Mouse (Mus musculus) kidney, postnatal 0 days (tissue): ENCODE data around the gene Uts2r. TPM values are rescaled to one million over a fixed set of nuclear protein-coding genes. Genes with fewer than 3 reads are reported as not detected.

ENCODE experiments used
- ATAC-seq: fragments of 200-750 bp; cut with Nextera tagmentation; replicated peaks from 2 replicates; pipeline ENCODE4 v1.8.0; 2017; ENCODE audit warnings: low read depth, moderate number of reproducible peaks, moderate TSS enrichment, moderate library complexity; ENCODE audit not compliant: low FRiP score
- DNase-seq: peaks from one replicate; pipeline ENCODE4 v3.0.0-alpha.2; 2016; ENCODE audit warnings: low spot score
- H3K27ac ChIP-seq: fragments of 300-500 bp; sonication (generic); 2 replicates; pipeline ENCODE4 v1.5.1; 2014; ENCODE audit warnings: mild to moderate bottlenecking
- H3K27me3 ChIP-seq: fragments of 300-500 bp; sonication (generic); 2 replicates; pipeline ENCODE4 v1.6.1; 2014; ENCODE audit warnings: low read length, mixed read lengths; ENCODE audit not compliant: insufficient read depth
- H3K36me3 ChIP-seq: fragments of 300-500 bp; sonication (generic); 2 replicates; pipeline ENCODE4 v1.6.1; 2014; ENCODE audit warnings: low read length, mixed read lengths; ENCODE audit not compliant: insufficient read depth
- H3K4me1 ChIP-seq: fragments of 300-500 bp; sonication (generic); replicated peaks from 2 replicates; pipeline ENCODE4 v1.6.1; 2014; ENCODE audit warnings: antibody characterized with exemption, low read length, mixed read lengths; ENCODE audit not compliant: insufficient read depth
- H3K4me2 ChIP-seq: fragments of 300-500 bp; sonication (generic); 2 replicates; pipeline ENCODE4 v1.6.1; 2014; ENCODE audit warnings: mild to moderate bottlenecking, low read length, moderate library complexity, mixed read lengths
- H3K4me3 ChIP-seq: fragments of 300-500 bp; sonication (generic); replicated peaks from 2 replicates; pipeline ENCODE4 v1.5.1; 2014; ENCODE audit warnings: low read depth, low read length
- H3K9ac ChIP-seq: fragments of 300-500 bp; sonication (generic); 2 replicates; pipeline ENCODE4 v1.6.1; 2014; ENCODE audit warnings: low read depth, low read length
- H3K9me3 ChIP-seq: fragments of 300-500 bp; sonication (generic); replicated peaks from 2 replicates; pipeline ENCODE4 v1.6.1; 2016; ENCODE audit warnings: low read length, inconsistent platforms, mixed read lengths
- CTCF ChIP-seq: IDR thresholded peaks from 2 replicates; pipeline ENCODE4 v1.5.1; 2016; ENCODE audit warnings: antibody characterized with exemption, low read depth, mild to moderate bottlenecking, moderate library complexity
- WGBS: fragments of 180-500 bp; shearing (Covaris S2); extraction: QIAGEN DNeasy Blood & Tissue Kit; methylation state at CpG from one replicate; pipeline ENCODE4 v1.1.7; 2014; 5-methylcytosine and 5-hydroxymethylcytosine counted together
- polyA plus RNA-seq: library from polyadenylated mRNA; unstranded; fragments of >200 nt; fragmentation: Nextera tagmentation; extraction: Ambion mirVana; gene quantifications from 2 replicates; pipeline ENCODE4 v1.2.1, GENCODE M21; 2015

Gene Uts2r
- not detected in 2 replicates for polyA plus RNA-seq

DNA sequence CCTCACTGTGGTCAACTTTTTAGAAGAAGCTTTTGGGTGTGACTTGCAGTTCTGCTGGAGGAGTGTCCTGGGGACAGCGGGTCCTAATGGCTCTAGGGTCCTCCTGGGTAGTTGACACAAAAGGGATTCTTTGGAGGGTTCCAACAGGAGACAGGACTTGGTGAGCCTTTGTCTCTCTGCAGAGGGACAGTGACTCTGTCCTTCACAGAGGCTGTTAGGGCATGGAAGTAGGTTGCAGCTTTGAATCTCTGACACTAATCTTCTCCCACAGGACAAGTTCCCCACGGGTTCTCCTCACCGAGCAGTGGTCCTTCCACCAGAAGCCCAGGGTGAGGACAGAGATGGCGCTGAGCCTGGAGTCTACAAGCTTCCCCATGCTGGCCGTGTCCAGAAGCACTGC lies at the start of gene Uts2r:
Gene Uts2r, plus strand, starts transcription at position 301 of the 400 bp plus-strand sequence.
- H3K27me3 ChIP-seq, result 0 out of 2 replicates have a peak, but pooled peaks cover 13% of the 10 kb centered on the region
- 0 out of 2 replicates have a peak, but pooled peaks cover 6% of the 10 kb centered on the region for H3K4me1 ChIP-seq
- H3K27ac ChIP-seq, result no peak within 1 kb of the TSS
- TF ChIP-seq CTCF, result no peak
- no peak within 1 kb of the TSS for H3K4me3 ChIP-seq
- no peak within 1 kb of the TSS for H3K9ac ChIP-seq
- no peaks in the 10 kb centered on the region for H3K9me3 ChIP-seq
- 87% methylated on average over 5 of the region's 5 CpGs for WGBS
- H3K36me3 ChIP-seq, result no peaks in the 10 kb centered on the region
- no peak within 1 kb of the TSS for H3K4me2 ChIP-seq
- DNase-seq (no peak), ATAC-seq (no peak)

DNA sequence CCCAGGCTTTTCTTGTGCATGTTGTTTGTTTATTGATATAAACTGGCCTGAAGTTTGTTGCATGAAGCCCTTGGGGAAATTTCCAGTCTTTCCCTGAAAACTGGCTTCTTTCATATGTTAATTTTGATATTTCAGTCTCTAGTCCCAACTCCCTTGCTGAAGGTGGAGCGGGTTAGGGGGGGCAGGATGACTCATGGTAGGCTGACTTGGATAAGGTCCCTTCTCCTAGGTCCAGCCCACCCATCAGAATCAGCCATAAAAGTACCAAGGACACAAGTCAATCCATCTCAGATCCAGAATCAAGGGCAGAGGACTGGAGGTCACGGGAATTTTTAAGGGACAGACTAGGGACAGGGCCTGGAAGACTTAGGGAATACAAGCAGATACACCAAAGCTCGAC lies 49.0 kb upstream of the Uts2r start:
- DNase-seq (no peak), ATAC-seq (no peak)
- H3K9me3 ChIP-seq, result no peaks in the 10 kb centered on the region
- no peaks in the 10 kb centered on the region for H3K27me3 ChIP-seq
- no peak overlapping the region for H3K4me2 ChIP-seq
- no peaks in the 10 kb centered on the region for H3K36me3 ChIP-seq
- H3K4me3 ChIP-seq, result no peak overlapping the region
- H3K4me1 ChIP-seq, result peaks cover 4% of the 10 kb centered on the region; the same call in 1 of the 2 replicates
- no peak overlapping the region for H3K27ac ChIP-seq
- TF ChIP-seq CTCF, result no peak
- WGBS, result 84% methylated on average over 3 of the region's 3 CpGs
- H3K9ac ChIP-seq, result no peak overlapping the region

DNA sequence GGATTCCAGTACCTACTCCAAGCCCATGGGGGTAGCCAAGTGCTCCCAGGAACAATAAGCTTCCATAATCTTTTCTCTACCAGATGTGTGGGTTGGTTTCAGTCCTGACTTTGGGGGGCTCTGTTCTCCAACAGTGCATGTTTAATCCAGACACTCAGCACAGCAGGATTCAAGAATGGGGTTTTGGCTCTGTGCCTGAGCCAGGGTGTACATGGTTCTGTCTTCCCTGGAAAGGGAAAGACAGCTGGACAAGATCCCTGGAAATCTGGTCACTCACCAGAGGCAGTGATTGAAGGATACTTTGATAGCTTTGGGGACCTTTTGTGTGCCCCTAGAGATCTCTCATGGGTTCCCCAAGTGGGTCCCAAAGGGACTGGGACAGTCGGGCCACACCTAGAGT lies 48.5 kb upstream of the Uts2r start:
- H3K4me1 ChIP-seq, result peaks cover 4% of the 10 kb centered on the region; the same call in 1 of the 2 replicates
- H3K27me3 ChIP-seq, result no peaks in the 10 kb centered on the region
- no peaks in the 10 kb centered on the region for H3K36me3 ChIP-seq
- H3K9me3 ChIP-seq, result no peaks in the 10 kb centered on the region
- TF ChIP-seq CTCF, result no peak
- no peak overlapping the region for H3K4me3 ChIP-seq
- no peak overlapping the region for H3K4me2 ChIP-seq
- ATAC-seq (no peak), DNase-seq (no peak)
- no peak overlapping the region for H3K9ac ChIP-seq
- no peak overlapping the region for H3K27ac ChIP-seq
- 78% methylated on average over 1 of the region's 1 CpGs for whole genome bisulfite sequencing

DNA sequence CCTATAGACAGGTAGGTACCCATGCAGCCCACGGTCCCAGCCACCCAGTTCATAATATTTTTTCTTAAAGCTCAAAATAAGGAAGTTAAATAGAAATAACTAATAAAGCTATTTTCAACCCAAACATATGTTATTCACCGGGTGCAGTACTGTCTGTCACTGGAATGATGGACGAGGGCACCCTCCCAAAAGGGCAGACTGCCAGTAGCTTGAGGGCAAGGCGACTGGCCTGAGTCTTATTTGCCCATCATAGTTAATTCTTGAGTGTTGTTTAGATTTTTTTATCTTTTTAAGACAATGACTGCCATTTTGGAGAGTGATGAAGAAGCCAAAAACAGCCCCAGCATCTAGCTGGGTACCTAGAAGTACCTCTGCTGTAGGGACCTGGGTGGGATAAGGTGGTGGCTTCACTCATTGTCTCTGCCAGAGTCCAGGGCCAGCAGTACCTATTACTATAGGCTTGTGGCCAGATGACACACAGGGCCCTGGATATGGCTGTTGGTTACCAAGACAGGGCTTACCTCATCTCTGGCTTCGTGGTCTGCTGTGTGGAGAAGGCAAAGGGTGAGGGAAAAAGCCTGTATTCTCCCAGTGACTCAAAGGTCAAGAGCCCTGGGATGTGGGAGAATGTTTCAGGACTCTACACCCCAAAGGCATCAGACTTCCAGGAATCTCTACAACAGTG lies 47.8 kb upstream of the Uts2r start:
- H3K27ac ChIP-seq, result no peak overlapping the region
- H3K4me2 ChIP-seq, result no peak overlapping the region
- H3K4me1 ChIP-seq, result peaks cover 4% of the 10 kb centered on the region; the same call in 1 of the 2 replicates
- no peaks in the 10 kb centered on the region for H3K9me3 ChIP-seq
- no peak overlapping the region for H3K4me3 ChIP-seq
- no peak overlapping the region for H3K9ac ChIP-seq
- WGBS, result 74% methylated on average over 5 of the region's 5 CpGs
- TF ChIP-seq CTCF, result no peak
- H3K36me3 ChIP-seq, result no peaks in the 10 kb centered on the region
- ATAC-seq, result no peak
- no peaks in the 10 kb centered on the region for H3K27me3 ChIP-seq
- no peak for DNase-seq

DNA sequence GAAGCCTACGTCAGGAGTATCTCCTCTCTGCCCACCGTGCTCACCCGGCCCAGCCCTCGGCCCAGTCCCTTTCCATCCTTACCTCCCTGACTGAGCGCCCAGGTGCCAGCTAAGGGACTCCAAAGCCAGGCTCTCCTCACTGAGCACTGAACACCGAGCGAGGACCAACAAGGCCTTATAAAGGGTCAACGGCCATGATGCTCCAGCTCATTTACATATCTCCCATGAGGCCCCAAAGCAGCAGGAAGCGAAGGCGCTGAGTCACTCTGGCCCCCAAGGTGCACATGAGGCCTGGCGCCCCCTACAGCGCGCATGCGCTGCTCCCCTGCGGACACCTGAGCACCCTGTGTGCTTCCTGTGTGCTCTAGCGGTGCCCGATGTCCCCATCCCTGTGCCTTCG lies 42.0 kb upstream of the Uts2r start:
- Histone ChIP-seq H3K4me2 (no peak overlapping the region), H3K4me1 (no peaks in the 10 kb centered on the region), H3K4me3 (no peak overlapping the region), H3K36me3 (no peaks in the 10 kb centered on the region), H3K9me3 (no peaks in the 10 kb centered on the region), H3K9ac (no peak overlapping the region), H3K27me3 (no peaks in the 10 kb centered on the region), H3K27ac (no peak overlapping the region)
- no peak for DNase-seq
- 94% methylated on average over 18 of the region's 18 CpGs for WGBS
- no peak for ATAC-seq
- no peak for TF ChIP-seq CTCF

DNA sequence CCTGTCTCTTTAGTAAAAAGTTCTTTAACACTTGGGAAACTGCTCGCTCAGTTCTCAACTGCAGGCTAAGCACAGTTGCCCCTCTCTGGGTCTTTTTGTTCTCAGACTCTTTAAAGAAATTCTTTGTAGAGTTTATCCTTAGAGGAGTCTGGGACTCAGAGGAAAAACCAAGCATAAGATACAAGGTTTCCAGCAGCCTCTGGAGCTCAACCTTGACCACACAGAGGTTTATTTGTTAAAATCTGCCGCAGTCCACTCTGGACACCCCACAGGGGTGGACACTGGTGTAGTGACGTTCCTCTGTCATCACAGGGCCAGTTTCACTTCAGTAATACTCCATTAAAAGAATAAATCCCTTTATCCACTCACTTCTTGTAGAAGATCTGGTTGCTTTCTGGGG lies 41.5 kb upstream of the Uts2r start, which contains the start of gene Tex19.2:
Gene Tex19.2, minus strand, starts transcription at position 101 of the 400 bp plus-strand sequence.
- H3K36me3 ChIP-seq, result no peaks in the 10 kb centered on the region
- no peak for TF ChIP-seq CTCF
- 91% methylated on average over 3 of the region's 3 CpGs for WGBS
- no peak for DNase-seq
- no peaks in the 10 kb centered on the region for H3K27me3 ChIP-seq
- no peak within 1 kb of the TSS for H3K4me3 ChIP-seq
- no peak within 1 kb of the TSS for H3K27ac ChIP-seq
- no peaks in the 10 kb centered on the region for H3K9me3 ChIP-seq
- ATAC-seq, result no peak
- no peak within 1 kb of the TSS for H3K9ac ChIP-seq
- H3K4me1 ChIP-seq, result no peaks in the 10 kb centered on the region
- no peak within 1 kb of the TSS for H3K4me2 ChIP-seq
